Mouse (Mus musculus) heart, postnatal 0 days (tissue): Measurements from ENCODE around the gene Rap2c. TPM values are rescaled to one million over a fixed set of nuclear protein-coding genes. Genes with fewer than 3 reads are reported as not detected.

Source experiments
- ATAC-seq: fragments of 200-750 bp; cut with Nextera tagmentation; 2 replicates; pipeline ENCODE4 v1.8.0; 2017; ENCODE audit warnings: low read depth, moderate number of reproducible peaks, moderate library complexity; ENCODE audit not compliant: insufficient read depth
- DNase-seq: peaks from one replicate; pipeline ENCODE4 v3.0.0-alpha.2; 2016; ENCODE audit warnings: low spot score
- H3K27ac ChIP-seq: fragments of 300-500 bp; sonication (generic); 2 replicates; pipeline ENCODE4 v1.5.1; 2014; ENCODE audit warnings: low read depth, mild to moderate bottlenecking
- H3K27me3 ChIP-seq: fragments of 300-500 bp; sonication (generic); 2 replicates; pipeline ENCODE4 v1.6.1; 2014; ENCODE audit warnings: low read length, mixed read lengths; ENCODE audit not compliant: control insufficient read depth, insufficient read depth
- H3K36me3 ChIP-seq: fragments of 300-500 bp; sonication (generic); replicated peaks from 2 replicates; pipeline ENCODE4 v1.6.1; 2014; ENCODE audit warnings: low read length, mixed read lengths; ENCODE audit not compliant: control insufficient read depth, insufficient read depth
- H3K4me1 ChIP-seq: fragments of 300-500 bp; sonication (generic); 2 replicates; pipeline ENCODE4 v1.6.1; 2014; ENCODE audit warnings: antibody characterized with exemption; ENCODE audit not compliant: control insufficient read depth, insufficient read depth
- H3K4me2 ChIP-seq: fragments of 300-500 bp; sonication (generic); 2 replicates; pipeline ENCODE4 v1.6.1; 2014; ENCODE audit warnings: low read depth, mild to moderate bottlenecking, low read length, moderate library complexity
- H3K4me3 ChIP-seq: fragments of 300-500 bp; sonication (generic); 2 replicates; pipeline ENCODE4 v1.5.1; 2014; ENCODE audit warnings: low read depth, low read length
- H3K9ac ChIP-seq: fragments of 300-500 bp; sonication (generic); replicated peaks from 2 replicates; pipeline ENCODE4 v1.6.1; 2014; ENCODE audit warnings: low read depth, low read length, mixed read lengths
- H3K9me3 ChIP-seq: fragments of 300-500 bp; sonication (generic); replicated peaks from 2 replicates; pipeline ENCODE4 v1.6.1; 2016; ENCODE audit warnings: low read length; ENCODE audit not compliant: control insufficient read depth
- CTCF ChIP-seq: IDR thresholded peaks from 2 replicates; pipeline ENCODE4 v1.5.1; 2016; ENCODE audit warnings: antibody characterized with exemption, control low read depth, low read depth
- EP300 ChIP-seq: IDR thresholded peaks from 2 replicates; pipeline ENCODE4 v1.6.1; 2016; ENCODE audit warnings: antibody characterized with exemption, low read depth
- WGBS: fragments of 180-500 bp; shearing (Covaris S2); extraction: QIAGEN DNeasy Blood & Tissue Kit; methylation state at CpG from one replicate; pipeline ENCODE4 v1.1.7; 2014; 5-methylcytosine and 5-hydroxymethylcytosine counted together
- polyA plus RNA-seq: library from polyadenylated mRNA; unstranded; fragments of >200 nt; fragmentation: Nextera tagmentation; extraction: Ambion mirVana; gene quantifications from 2 replicates; pipeline ENCODE4 v1.2.1, GENCODE M21; 2015
- total RNA-seq: library from RNA; depleted of rRNA; stranded (reverse); fragments of >200 nt; gene quantifications from 2 replicates; pipeline ENCODE4 v1.2.3, GENCODE M21; 2014; ENCODE audit warnings: low replicate concordance; rRNA removed

Gene Rap2c
- total RNA-seq (13.5 and 24.7 TPM in 2 replicates), polyA plus RNA-seq (9.3 and 10.0 TPM in 2 replicates)

DNA sequence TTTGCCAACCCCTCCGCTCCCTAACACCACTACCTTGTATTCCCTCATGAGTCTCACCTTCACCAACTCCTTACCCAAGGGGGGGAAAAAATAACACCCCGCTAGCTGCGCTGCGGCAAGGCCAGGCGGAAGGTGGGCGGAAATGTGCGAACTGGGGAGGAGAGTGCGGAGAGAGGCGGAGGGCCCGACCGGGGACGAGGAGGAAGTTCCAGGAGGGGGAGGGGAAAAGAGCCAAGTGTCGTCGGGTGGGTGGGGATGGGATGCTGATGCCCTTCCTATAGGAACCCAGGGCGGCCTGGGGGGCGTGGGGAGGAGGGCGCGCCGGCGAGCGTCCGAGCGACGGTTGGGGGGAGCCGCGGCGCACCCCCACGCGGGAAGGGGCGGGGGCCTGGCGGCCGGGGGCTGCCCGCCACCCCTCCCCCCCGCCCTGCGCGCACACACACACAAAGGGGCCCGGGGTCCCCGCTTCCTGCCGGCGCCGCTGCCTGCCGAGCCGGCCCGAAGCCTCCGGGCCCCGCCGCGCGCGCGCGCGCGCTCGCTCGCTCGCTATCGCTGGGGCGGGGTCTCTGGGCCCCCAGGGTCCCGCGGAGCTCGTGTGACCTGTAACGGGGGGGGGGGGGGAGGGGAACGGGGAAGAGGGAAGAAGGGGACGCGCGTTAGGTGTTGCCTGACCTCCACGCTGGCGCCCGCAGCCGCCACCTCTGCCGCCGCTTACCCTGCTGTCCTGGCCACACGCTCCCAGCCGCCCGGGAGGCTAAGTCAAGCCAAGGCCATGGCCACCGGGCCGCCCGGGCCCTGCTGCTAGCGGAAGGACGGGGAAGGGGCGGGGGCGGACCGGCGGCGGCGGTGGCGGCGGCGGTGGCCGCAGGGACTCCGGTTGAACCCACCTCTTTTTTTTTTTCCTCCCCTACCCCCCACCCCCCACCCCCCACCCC lies at the start of gene Rap2c:
Rap2c (minus strand) TSS at position 168 of the 935 bp plus-strand sequence.
- 25% methylated on average over 8 of the region's 92 CpGs for WGBS
- Histone ChIP-seq H3K36me3 (peaks cover 11% of the 10 kb centered on the region; the same call in 1 of the 2 replicates), H3K9ac (peak within 1 kb of the TSS; percentile 90), H3K4me2 (peak within 1 kb of the TSS; percentile 66), H3K27me3 (no peaks in the 10 kb centered on the region), H3K27ac (peak within 1 kb of the TSS; percentile 99), H3K4me1 (no peaks in the 10 kb centered on the region), H3K4me3 (peak within 1 kb of the TSS; percentile 70), H3K9me3 (no peaks in the 10 kb centered on the region)
- DNase-seq (peak; percentile 79), ATAC-seq (peak; percentile 77)
- TF ChIP-seq EP300 (no peak), CTCF (no peak)

DNA sequence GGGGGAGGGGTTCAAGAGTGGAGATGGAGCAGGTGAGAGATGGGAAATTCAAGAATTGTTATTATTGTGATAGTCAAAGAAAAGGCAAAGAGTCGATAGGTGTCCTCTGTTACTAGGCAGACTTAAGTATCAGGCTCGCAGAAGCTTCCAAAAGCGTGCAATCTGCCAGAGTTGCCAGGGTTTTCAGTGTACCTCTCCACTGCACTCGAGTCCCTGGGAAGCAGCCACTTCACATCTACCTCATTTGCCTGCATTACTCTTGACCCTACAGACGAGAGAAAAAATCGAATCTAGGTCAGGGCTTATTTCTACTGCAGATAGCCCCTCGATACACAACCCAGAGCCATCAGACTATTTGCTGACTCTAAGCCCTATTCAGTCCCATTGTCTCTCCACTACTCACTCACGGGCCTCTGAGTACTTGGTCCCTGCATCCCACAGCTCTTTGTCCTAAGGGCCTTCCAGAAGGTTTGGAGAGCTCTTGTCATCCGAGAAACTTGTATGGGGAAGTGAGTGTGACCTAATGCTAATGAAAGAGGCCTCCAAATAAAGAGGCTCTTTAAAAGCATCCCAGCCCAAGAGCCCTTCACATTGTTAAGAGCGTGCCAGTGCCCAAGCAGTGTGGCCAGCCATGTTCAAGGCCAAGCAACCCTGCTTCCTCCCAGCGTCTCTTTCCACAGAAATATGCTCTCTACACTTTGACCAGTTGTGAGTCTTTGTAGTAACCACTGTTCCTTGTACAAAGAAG lies 48.9 kb upstream of the Rap2c start:
- Histone ChIP-seq H3K9me3 (no peaks in the 10 kb centered on the region), H3K36me3 (no peaks in the 10 kb centered on the region), H3K9ac (no peak overlapping the region), H3K27me3 (no peaks in the 10 kb centered on the region), H3K4me3 (no peak overlapping the region), H3K4me1 (no peaks in the 10 kb centered on the region), H3K4me2 (no peak overlapping the region), H3K27ac (no peak overlapping the region)
- ATAC-seq (no peak), DNase-seq (no peak)
- TF ChIP-seq EP300 (no peak), CTCF (no peak)
- 63% methylated on average over 11 of the region's 11 CpGs for WGBS

DNA sequence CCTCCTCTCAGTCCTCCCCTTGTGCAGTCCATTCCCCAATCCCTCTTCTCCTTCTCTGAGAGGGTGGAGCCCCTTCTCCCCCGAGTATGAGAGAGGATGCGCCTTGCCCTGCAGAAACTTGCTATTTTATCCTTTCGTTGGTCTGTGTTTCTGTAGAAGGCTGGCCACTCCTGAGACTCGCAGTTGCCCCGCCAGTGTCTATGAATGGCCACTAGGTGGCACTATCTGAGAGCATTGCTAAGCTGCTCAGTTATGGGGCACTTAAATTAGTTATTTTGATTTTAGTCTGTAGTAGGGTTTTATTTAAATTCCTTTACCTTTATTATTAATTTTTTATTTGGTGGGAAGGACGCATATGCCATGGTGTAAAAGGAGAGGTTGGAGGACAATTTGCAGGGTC lies 48.0 kb upstream of the Rap2c start:
- Histone ChIP-seq H3K9ac (no peak overlapping the region), H3K27me3 (no peaks in the 10 kb centered on the region), H3K36me3 (no peaks in the 10 kb centered on the region), H3K27ac (no peak overlapping the region), H3K4me3 (no peak overlapping the region), H3K9me3 (no peaks in the 10 kb centered on the region), H3K4me2 (peak overlapping the region; percentile 21; the same call in 1 of the 2 replicates), H3K4me1 (no peaks in the 10 kb centered on the region)
- WGBS, result 17% methylated on average over 6 of the region's 6 CpGs
- DNase-seq (peak; percentile 58), ATAC-seq (no peak)
- TF ChIP-seq EP300 (no peak), CTCF (peak; percentile 70)

DNA sequence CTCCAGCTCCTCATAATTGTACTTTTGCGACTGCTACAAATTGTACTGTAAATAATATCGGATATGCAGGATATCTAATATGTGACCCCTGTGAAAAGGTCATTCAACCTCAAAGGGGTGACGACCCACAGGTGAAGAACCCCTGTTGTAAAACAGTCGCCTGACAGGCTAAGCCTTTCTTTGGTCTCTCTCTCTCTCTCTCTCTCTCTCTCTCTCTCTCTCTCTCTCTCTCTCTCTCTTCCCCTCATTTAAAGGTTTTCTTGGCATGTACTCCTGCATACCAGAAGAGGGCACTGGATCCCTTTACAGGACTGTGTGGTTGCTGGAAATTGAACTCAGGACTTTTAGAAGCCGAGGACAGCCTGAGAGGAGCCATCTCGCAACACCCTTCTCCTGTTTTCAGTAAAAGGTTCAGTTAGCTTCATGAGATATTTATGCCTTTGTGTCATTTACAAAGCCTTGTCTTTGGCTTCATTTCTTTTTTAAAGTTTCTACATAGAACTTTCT lies 47.4 kb upstream of the Rap2c start:
- no peak for DNase-seq
- Histone ChIP-seq H3K9me3 (no peaks in the 10 kb centered on the region), H3K36me3 (no peaks in the 10 kb centered on the region), H3K4me1 (no peaks in the 10 kb centered on the region), H3K9ac (no peak overlapping the region), H3K27ac (no peak overlapping the region), H3K4me3 (no peak overlapping the region), H3K4me2 (no peak overlapping the region), H3K27me3 (no peaks in the 10 kb centered on the region)
- ATAC-seq, result no peak
- TF ChIP-seq CTCF (no peak), EP300 (no peak)
- WGBS, result 43% methylated on average over 6 of the region's 6 CpGs

DNA sequence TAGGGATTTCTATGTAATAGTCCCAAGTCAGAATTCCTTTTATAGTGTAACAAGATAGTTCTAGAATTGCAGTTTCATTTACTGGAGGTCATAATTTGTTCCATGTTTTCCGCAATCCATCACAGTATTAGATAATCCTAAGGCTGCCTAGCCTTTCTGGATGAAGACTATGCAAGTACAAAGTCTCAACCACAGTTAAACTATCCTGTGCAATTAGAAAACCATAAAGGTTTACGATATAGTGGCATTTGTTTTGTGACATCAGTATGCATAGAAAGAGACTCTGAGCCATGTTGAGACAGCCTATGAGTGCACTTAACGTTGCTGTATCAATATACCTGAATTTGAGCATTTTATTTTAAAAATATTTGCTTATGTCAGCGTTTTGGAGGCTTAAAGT lies 42.4 kb upstream of the Rap2c start:
- Histone ChIP-seq H3K4me2 (no peak overlapping the region), H3K4me1 (no peaks in the 10 kb centered on the region), H3K9me3 (no peaks in the 10 kb centered on the region), H3K4me3 (no peak overlapping the region), H3K27ac (no peak overlapping the region), H3K27me3 (no peaks in the 10 kb centered on the region), H3K9ac (no peak overlapping the region), H3K36me3 (no peaks in the 10 kb centered on the region)
- ATAC-seq (no peak), DNase-seq (no peak)
- WGBS, result 58% methylated on average over 4 of the region's 4 CpGs
- TF ChIP-seq CTCF (no peak), EP300 (no peak)
